Comparison of ENCODE assay signal across 23 mouse cellular contexts in the genomic region with DNA sequence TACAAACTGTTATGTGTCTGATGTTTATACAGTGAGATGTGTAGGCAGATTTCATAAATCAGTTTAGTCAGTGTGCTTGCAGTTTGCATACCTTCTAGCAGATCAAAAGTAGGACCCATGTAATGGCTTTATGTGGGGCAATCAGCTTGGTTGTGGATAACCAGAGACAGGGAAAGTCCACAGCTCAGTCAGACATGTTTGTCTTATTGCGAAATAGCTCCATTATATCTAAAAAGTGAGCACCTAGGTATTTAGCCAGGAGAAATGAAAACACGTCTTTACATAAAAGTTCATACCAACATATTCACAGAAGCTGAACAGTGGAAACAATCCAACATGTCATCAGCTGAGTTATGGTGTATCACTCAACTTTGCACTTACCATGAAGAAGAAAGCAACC. TPM values are rescaled to one million over a fixed set of nuclear protein-coding genes. Genes with fewer than 3 reads are reported as not detected.
DNase-seq lines count a peak whose midpoint lies in the region; ATAC-seq and TF ChIP-seq lines count a peak whose summit lies in the region.
"Had no signal": no experiment of that assay in that cellular context is flagged by ENCODE, and none has a peak within 500 bp of the region (broad histone marks: within the 10 kb centered on the region; RNA-seq: fewer than 3 reads in every experiment).

No protein-coding gene starts in this region.

- no peak for TF ChIP-seq CTCF in intestine, postnatal 0 days (IDR thresholded peaks at IDR 0.05; ENCODE audit: low read depth)
- TF ChIP-seq CTCF in C2C12 (IDR thresholded peaks at IDR 0.05; ENCODE audit: control insufficient read depth, insufficient read depth, insufficient read length), result no peak

- H3K79me3 ChIP-seq in C2C12 (ENCODE audit: low read depth), result no peaks in the 10 kb centered on the region

- DNase-seq in forelimb bud, embryonic 11.5 days (ENCODE audit: low read depth, low spot score), result peak; percentile 17
- DNase-seq in thymus, postnatal 10 days (ENCODE audit: low spot score in 2 of 2), result no peak
- DNase-seq: adrenal gland, adult 8-10 months; adrenal gland, postnatal 14 days; adrenal gland, postnatal 36 days; B cell, adult 2 months; cerebellum, adult 11-12 months; cerebellum, adult 2 months; cerebellum, adult 9-10 months; cerebellum, postnatal 10 days; cerebellum, postnatal 25 days; forebrain, postnatal 0 days had no signal

- H3K4me3 ChIP-seq in intestine, embryonic 16.5 days (ENCODE audit: low read length), result no peak overlapping the region
- H3K4me3 ChIP-seq in intestine, postnatal 0 days (ENCODE audit: low read depth, low read length), result no peak overlapping the region
- H3K4me3 ChIP-seq in C2C12 (ENCODE audit: insufficient read depth, poor library complexity, severe bottlenecking), result no peak overlapping the region
- H3K4me3 ChIP-seq: embryonic facial prominence, embryonic 10.5 days; embryonic facial prominence, embryonic 12.5 days; forebrain, embryonic 13.5 days; forebrain, embryonic 15.5 days had no signal

- ATAC-seq in intestine, embryonic 16.5 days, result 0 out of 2 replicates have a peak, but pooled peaks have one; percentile 43
- ATAC-seq in intestine, postnatal 0 days, result no peak
- ATAC-seq in granulocyte monocyte progenitor cell, adult 5-6 weeks (replicated peaks; ENCODE audit: poor library complexity, severe bottlenecking), result no peak
- ATAC-seq: activated CD4-positive, CD25-positive, alpha-beta regulatory T cell, adult 4 months; forebrain, embryonic 13.5 days; forebrain, embryonic 15.5 days; forebrain, postnatal 0 days; Patski had no signal

- WGBS in intestine, embryonic 16.5 days, result 61% methylated on average over 2 of the region's 2 CpGs
- 44% methylated on average over 2 of the region's 2 CpGs for WGBS in intestine, postnatal 0 days

- no peak overlapping the region for H3K27ac ChIP-seq in intestine, embryonic 16.5 days (ENCODE audit: low read length)
- no peak overlapping the region for H3K27ac ChIP-seq in intestine, postnatal 0 days (ENCODE audit: low read depth, low read length)
- H3K27ac ChIP-seq: embryonic facial prominence, embryonic 10.5 days; embryonic facial prominence, embryonic 12.5 days; forebrain, embryonic 13.5 days; forebrain, embryonic 15.5 days had no signal

- no peaks in the 10 kb centered on the region for H3K79me2 ChIP-seq in C2C12 (ENCODE audit: control insufficient read depth, insufficient read depth)

- H3K9me3 ChIP-seq in intestine, embryonic 16.5 days (ENCODE audit: control insufficient read depth, low read length), result no peaks in the 10 kb centered on the region
- no peaks in the 10 kb centered on the region for H3K9me3 ChIP-seq in intestine, postnatal 0 days (ENCODE audit: control insufficient read depth)
- H3K9me3 ChIP-seq: embryonic facial prominence, embryonic 10.5 days; embryonic facial prominence, embryonic 12.5 days; forebrain, embryonic 13.5 days had no signal

- H3K9ac ChIP-seq in intestine, embryonic 16.5 days (ENCODE audit: low read depth, low read length), result no peak overlapping the region
- no peak overlapping the region for H3K9ac ChIP-seq in intestine, postnatal 0 days (ENCODE audit: low read depth, low read length)
- H3K9ac ChIP-seq: embryonic facial prominence, embryonic 12.5 days; forebrain, embryonic 13.5 days; forebrain, embryonic 15.5 days; forebrain, postnatal 0 days had no signal

- H3ac ChIP-seq in C2C12 (ENCODE audit: control insufficient read depth, insufficient read length, low read depth), result no peak overlapping the region

- peaks cover 10% of the 10 kb centered on the region; the same call in 1 of the 2 replicates for H3K4me1 ChIP-seq in intestine, embryonic 16.5 days (ENCODE audit: control insufficient read depth, insufficient read depth, low read length)
- no peaks in the 10 kb centered on the region for H3K4me1 ChIP-seq in intestine, postnatal 0 days (replicated peaks; ENCODE audit: control insufficient read depth, insufficient read depth, low read length)
- H3K4me1 ChIP-seq: forebrain, embryonic 13.5 days; forebrain, embryonic 15.5 days had no signal

- no peak overlapping the region for H3K4me2 ChIP-seq in intestine, embryonic 16.5 days (ENCODE audit: low read depth, low read length)
- no peak overlapping the region for H3K4me2 ChIP-seq in intestine, postnatal 0 days (replicated peaks; ENCODE audit: low read depth)
- H3K4me2 ChIP-seq: embryonic facial prominence, embryonic 12.5 days; forebrain, embryonic 13.5 days; forebrain, embryonic 15.5 days had no signal

- no peaks in the 10 kb centered on the region for H3K36me3 ChIP-seq in intestine, embryonic 16.5 days (ENCODE audit: control insufficient read depth, insufficient read depth, low read length)
- no peaks in the 10 kb centered on the region for H3K36me3 ChIP-seq in intestine, postnatal 0 days (ENCODE audit: control insufficient read depth, insufficient read depth)
- no peaks in the 10 kb centered on the region for H3K36me3 ChIP-seq in C2C12 (ENCODE audit: control insufficient read depth, insufficient read depth)
- H3K36me3 ChIP-seq: embryonic facial prominence, embryonic 10.5 days; embryonic facial prominence, embryonic 12.5 days; forebrain, embryonic 15.5 days had no signal

- no peaks in the 10 kb centered on the region for H3K27me3 ChIP-seq in intestine, embryonic 16.5 days (replicated peaks; ENCODE audit: control insufficient read depth, insufficient read depth, low read length)
- no peaks in the 10 kb centered on the region for H3K27me3 ChIP-seq in intestine, postnatal 0 days (replicated peaks; ENCODE audit: control insufficient read depth, insufficient read depth, low read length)
- no peaks in the 10 kb centered on the region for H3K27me3 ChIP-seq in C2C12 (ENCODE audit: control insufficient read depth, insufficient read depth, insufficient read length)
- H3K27me3 ChIP-seq: embryonic facial prominence, embryonic 12.5 days; forebrain, embryonic 13.5 days; forebrain, embryonic 15.5 days; Patski had no signal

TF ChIP-seq in C2C12, 6 proteins besides CTCF, POLR2A, EP300 and RAD21:
- TF ChIP-seq MYOD1 (IDR thresholded peaks at IDR 0.05; ENCODE audit: control insufficient read depth, insufficient read length, low read depth) (no peak), USF1 (IDR thresholded peaks at IDR 0.05; ENCODE audit: low read depth) (no peak), MAX (IDR thresholded peaks at IDR 0.05) (no peak), CEBPB (IDR thresholded peaks at IDR 0.05; ENCODE audit: low read depth) (peak; percentile 89)
TF ChIP-seq in C2C12: peak in this region for 1.

RNA-seq across cellular contexts. Expression of gene Pparg, which starts 20.7 kb away (rescaled TPM):
- 13.4 and 13.9 TPM in 2 replicates for polyA plus RNA-seq in intestine, embryonic 16.5 days (2015; fragmentation: Nextera tagmentation; extraction: Ambion mirVana)
- polyA plus RNA-seq in intestine, postnatal 0 days (2015; fragmentation: Nextera tagmentation; extraction: Ambion mirVana), result 17.8 and 20.5 TPM in 2 replicates
- 12.6 TPM for polyA plus RNA-seq in C2C12 (2012; fragmentation: generic; extraction: Trizol)
- 0.30 TPM in 1 of 2 replicates, not detected in the other for total RNA-seq in granulocyte monocyte progenitor cell, adult 5-6 weeks (2014; fragmentation: Nextera tagmentation)
- total RNA-seq in granulocyte monocyte progenitor cell, adult 5-6 weeks (2017), result 0.98 and 3.4 TPM in 2 replicates
- polyA plus RNA-seq: forebrain, embryonic 11.5 days; forebrain, embryonic 13.5 days; forebrain, embryonic 15.5 days had no signal
